Mouse (Mus musculus) brown adipose tissue, adult 24 weeks (tissue): ENCODE results near the gene Pik3r1. TPM values are rescaled to one million over a fixed set of nuclear protein-coding genes. Genes with fewer than 3 reads are reported as not detected.
A peak's percentile ranks its signal among the peaks of the same experiment; 100 is the strongest.

Experiments
- H3K27ac ChIP-seq: fragments of 200-500 bp; replicated peaks from 2 replicates; pipeline ENCODE4 v1.5.1; 2012; ENCODE audit warnings: low read depth, mild to moderate bottlenecking, low read length
- H3K4me1 ChIP-seq: fragments of 200-500 bp; 2 replicates; pipeline ENCODE4 v1.6.1; 2012; ENCODE audit warnings: low read length, mixed read lengths; ENCODE audit not compliant: control insufficient read depth, insufficient read depth, insufficient read length
- H3K4me3 ChIP-seq: fragments of 200-500 bp; 2 replicates; pipeline ENCODE4 v1.5.1; 2012; ENCODE audit warnings: low read depth, mild to moderate bottlenecking, low read length, moderate library complexity; ENCODE audit not compliant: insufficient read depth
- polyA plus RNA-seq: library from polyadenylated mRNA; stranded (reverse); fragments of >200 nt; gene quantifications from 2 replicates; pipeline ENCODE4 v1.2.4, GENCODE M21; 2012; ENCODE audit not compliant: missing spikeins, insufficient read depth, insufficient read length

Gene Pik3r1
- polyA plus RNA-seq, 1 experiment = 52.1 TPM

DNA sequence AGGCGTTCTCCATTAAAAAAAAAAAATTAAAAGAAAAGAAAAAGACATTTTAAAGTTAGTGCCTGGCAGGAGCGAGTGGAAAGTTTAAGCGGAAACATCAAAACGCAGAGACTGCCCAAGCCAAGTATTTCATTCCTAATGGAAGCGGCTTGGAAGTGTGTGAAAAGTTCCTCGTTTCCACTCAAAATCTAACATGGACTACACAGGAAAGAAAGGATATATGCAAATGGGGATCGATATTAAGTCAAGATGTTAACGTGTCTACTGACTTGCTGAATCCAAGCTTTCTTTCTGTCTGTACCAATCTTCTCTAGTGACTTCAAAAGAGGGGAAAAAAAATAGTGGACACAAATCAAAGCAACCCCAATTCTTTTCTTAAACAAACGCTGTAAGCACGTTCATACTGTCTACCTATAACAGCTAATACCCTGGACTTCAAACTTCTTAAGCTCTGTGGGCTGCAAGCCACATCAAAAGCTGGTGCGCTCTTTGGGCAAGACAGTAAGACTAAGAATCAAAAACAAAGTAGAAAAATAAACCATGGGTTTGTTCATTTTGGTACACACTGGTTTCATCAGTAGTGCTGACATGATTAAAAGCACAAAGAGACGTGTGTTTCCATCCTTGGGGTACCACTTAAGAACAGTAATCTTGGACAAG is 54.5 kb downstream of the Pik3r1 start:
- H3K27ac ChIP-seq = peak overlapping the region; percentile 45; the same call in 1 of the 2 replicates
- peaks cover 15% of the 10 kb centered on the region for H3K4me1 ChIP-seq
- no peak overlapping the region for H3K4me3 ChIP-seq

DNA sequence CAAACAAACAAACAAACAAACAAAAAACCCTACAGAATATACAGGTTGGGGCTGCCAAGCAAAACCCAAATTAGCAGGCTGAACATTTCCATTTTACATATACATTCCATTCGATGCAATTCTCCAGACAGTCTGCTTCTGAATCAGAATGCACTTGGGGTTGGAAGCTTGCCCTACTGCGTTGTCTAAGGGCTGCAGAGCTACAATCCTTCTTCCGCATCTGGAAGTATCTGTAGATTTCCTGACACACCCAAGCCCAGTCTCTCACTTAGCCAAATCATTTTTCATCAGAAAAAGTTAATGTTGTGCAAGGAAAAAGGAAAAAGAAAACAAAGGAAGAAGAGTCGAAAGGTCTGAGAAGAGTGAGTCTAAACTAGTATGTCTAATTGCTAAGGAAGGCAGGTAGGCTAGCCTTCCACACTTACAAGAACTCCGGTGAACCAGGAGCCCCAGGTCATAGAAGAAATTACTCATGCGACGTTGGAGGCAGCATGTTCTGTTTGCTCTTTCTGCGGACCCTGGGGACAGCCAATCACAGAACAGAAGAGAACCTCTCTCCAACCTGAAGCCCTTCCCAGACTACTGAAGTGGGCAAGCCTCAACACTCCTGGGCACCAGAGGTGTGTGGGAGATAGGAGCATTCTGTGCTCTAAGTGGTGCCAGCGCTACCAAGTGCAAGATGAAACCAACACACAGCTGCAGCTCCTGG is 55.1 kb downstream of the Pik3r1 start:
- Histone ChIP-seq H3K27ac (peak overlapping the region; percentile 15; the same call in 1 of the 2 replicates), H3K4me1 (peaks cover 14% of the 10 kb centered on the region), H3K4me3 (no peak overlapping the region)

DNA sequence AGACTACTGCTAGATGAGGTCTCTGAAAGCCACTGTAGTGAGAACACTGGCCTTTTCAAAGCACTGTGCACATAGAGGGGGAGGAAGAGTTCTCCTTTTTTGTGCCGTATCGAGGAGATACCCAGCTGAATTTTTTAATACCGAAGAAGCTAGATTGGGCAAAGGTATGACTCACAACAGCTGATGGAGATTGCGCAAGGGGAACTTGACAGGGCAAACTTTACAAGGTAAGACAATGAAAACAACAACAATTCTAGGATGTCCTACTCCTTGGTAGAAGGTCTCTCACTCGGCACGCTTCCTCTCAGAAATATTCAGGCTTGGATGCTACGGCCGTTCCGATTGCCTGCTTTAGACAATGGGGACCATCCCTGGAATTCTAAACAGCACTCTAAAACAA is 55.9 kb downstream of the Pik3r1 start:
- Histone ChIP-seq H3K4me3 (no peak overlapping the region), H3K27ac (no peak overlapping the region), H3K4me1 (peaks cover 12% of the 10 kb centered on the region)

GRCm38 (mm10) chr13:101711301-101711700 is 56.7 kb downstream of the Pik3r1 start:
- Histone ChIP-seq H3K4me3 (no peak overlapping the region), H3K27ac (peak overlapping the region; percentile 22; the same call in 1 of the 2 replicates)

GRCm38 (mm10) chr13:101709788-101710187 is 58.2 kb downstream of the Pik3r1 start:
- H3K4me3 ChIP-seq = no peak overlapping the region
- H3K27ac ChIP-seq = no peak overlapping the region
- H3K4me1 ChIP-seq = peaks cover 12% of the 10 kb centered on the region

More at GRCm38 (mm10) chr13:101711301-101711700, 56.7 kb downstream of the Pik3r1 start:
- peaks cover 12% of the 10 kb centered on the region for H3K4me1 ChIP-seq

- H3K4me3 ChIP-seq = no peak overlapping the region
- peaks cover 6% of the 10 kb centered on the region for H3K4me1 ChIP-seq
- no peak overlapping the region for H3K27ac ChIP-seq
Observed at GRCm38 (mm10) chr13:101707226-101707625, 60.8 kb downstream of the Pik3r1 start.

DNA sequence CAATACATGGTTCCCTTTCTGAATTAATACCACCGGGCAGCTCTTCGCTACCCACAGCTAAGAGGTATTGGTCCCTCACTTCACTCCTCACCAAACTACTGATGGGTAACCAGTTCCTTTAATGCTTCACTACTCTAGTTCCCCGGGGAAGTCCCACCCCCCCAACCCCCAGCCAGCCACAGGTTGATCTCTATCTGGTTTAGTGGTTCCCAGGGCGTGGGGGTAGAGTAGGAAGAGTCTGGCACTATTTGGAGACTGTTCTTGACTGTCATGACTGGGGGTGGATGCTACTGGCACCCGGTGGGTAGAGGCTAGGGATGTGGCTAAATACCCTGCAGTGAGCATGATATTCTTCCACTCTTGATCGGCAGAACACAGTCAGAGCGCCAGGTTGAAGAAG is 61.6 kb downstream of the Pik3r1 start:
- Histone ChIP-seq H3K4me3 (no peak overlapping the region), H3K27ac (no peak overlapping the region), H3K4me1 (peaks cover 4% of the 10 kb centered on the region)

DNA sequence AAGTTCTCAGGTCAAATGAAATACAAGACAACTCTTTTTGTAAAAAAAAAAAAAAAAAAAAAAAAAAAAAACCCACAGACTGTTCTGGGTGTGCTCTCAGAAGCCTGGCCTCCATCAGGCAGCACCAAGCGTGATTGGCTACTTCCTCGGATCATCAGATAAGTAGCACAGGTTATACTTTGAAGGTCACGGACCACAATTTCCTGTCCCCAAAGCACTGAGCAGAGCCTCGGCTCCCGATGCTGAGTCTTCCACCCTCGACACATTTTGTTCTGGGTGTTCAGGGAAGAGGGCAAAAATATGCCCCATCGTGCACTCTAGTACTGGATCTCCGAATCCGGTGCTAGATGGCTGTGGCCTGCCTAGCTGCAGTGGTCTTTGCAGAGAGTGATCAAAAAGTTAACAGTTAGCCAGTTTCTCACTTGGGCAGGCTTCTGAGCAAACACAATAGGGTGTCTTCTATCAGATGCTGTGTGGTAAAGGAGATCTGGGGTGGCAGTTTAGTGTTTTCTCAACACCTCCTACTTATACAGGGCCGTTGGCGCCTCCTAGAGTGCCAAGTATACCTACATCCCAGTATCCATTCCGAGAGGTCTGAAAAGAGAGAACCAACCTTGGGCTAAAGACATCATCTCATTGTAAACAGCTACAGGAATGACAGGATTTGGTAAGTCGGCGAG is 65.8 kb downstream of the Pik3r1 start:
- Histone ChIP-seq H3K4me1 (no peaks in the 10 kb centered on the region), H3K27ac (no peak overlapping the region), H3K4me3 (no peak overlapping the region)

GRCm38 (mm10) chr13:101701632-101702031 is 66.4 kb downstream of the Pik3r1 start:
- Histone ChIP-seq H3K4me1 (no peaks in the 10 kb centered on the region), H3K4me3 (no peak overlapping the region), H3K27ac (no peak overlapping the region)

DNA sequence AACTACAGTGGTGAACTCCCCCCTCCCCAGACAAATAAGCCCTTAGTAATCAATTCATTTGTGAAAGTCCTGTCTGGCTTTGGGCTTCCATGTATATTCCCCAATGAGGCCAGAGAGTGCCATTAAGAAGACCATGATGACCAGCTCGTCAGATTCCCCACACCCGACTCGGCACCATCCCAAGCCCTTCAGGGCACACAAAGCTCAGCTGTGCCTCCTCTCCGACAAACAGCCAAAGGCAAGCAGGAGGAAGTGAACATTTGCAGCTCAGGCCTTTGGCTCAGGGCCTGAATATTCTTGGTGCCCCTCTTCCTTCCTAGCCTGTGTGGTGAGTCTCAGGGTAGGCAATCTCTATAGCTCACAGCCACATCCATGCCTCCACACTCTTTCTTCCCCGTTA is 68.3 kb downstream of the Pik3r1 start:
- Histone ChIP-seq H3K4me1 (peaks cover 3% of the 10 kb centered on the region), H3K4me3 (no peak overlapping the region), H3K27ac (no peak overlapping the region)

- H3K4me1 ChIP-seq = peaks cover 4% of the 10 kb centered on the region
- H3K27ac ChIP-seq = no peak overlapping the region
- no peak overlapping the region for H3K4me3 ChIP-seq
Observed at GRCm38 (mm10) chr13:101697966-101698365, 70.1 kb downstream of the Pik3r1 start.

- Histone ChIP-seq H3K4me3 (no peak overlapping the region), H3K4me1 (peaks cover 4% of the 10 kb centered on the region)
Observed at GRCm38 (mm10) chr13:101697461-101697860, 70.6 kb downstream of the Pik3r1 start.

GRCm38 (mm10) chr13:101696827-101697226 is 71.2 kb downstream of the Pik3r1 start:
- H3K27ac ChIP-seq = no peak overlapping the region
- H3K4me1 ChIP-seq = peaks cover 4% of the 10 kb centered on the region
- no peak overlapping the region for H3K4me3 ChIP-seq

More at GRCm38 (mm10) chr13:101697461-101697860, 70.6 kb downstream of the Pik3r1 start:
- H3K27ac ChIP-seq = no peak overlapping the region

GRCm38 (mm10) chr13:101696316-101696715 is 71.7 kb downstream of the Pik3r1 start:
- Histone ChIP-seq H3K4me3 (no peak overlapping the region), H3K4me1 (peaks cover 4% of the 10 kb centered on the region), H3K27ac (peak overlapping the region; percentile 31)

DNA sequence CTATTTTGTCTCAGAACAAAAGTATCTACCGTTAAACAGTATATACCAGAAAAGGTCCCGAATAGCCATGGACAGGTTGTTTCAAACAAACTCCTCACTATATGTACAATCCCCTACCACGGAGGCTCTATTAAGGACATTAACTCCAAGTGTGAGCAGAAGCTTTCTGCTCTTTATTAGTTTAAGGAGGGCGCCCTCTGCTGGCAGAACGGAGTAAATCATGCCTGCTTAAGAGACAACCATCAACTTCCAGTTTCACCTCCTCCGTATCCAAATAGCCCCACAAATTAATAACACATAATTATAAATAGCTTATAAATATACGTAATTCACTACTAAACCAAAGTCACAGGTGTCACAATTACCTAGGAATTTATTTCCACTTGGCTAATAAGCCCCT is 72.1 kb downstream of the Pik3r1 start:
- H3K4me1 ChIP-seq = peaks cover 4% of the 10 kb centered on the region
- no peak overlapping the region for H3K27ac ChIP-seq
- H3K4me3 ChIP-seq = no peak overlapping the region
